Mouse (Mus musculus): ENCODE results near the gene Ppm1a. TPM values are rescaled to one million over a fixed set of nuclear protein-coding genes. Genes with fewer than 3 reads are reported as not detected.

The Ppm1a gene
- polyA plus RNA-seq, 1 experiment from 2014 or later = 54.4 TPM

- Histone ChIP-seq H3K36me3 (ENCODE audit: insufficient read depth, low read length) (no peaks in the 10 kb centered on the region), H3K9ac (replicated peaks; ENCODE audit: low read depth) (no peak overlapping the region), H3K9me3 (ENCODE audit: low read length) (no peaks in the 10 kb centered on the region), H3K4me3 (ENCODE audit: low read depth, low read length) (no peak overlapping the region), H3K27ac (ENCODE audit: low read length) (no peak overlapping the region), H3K4me1 (ENCODE audit: insufficient read depth, low read depth, low read length) (no peaks in the 10 kb centered on the region), H3K4me2 (replicated peaks; ENCODE audit: low read depth, low read length) (no peak overlapping the region), H3K27me3 (replicated peaks; ENCODE audit: insufficient read depth, low read length) (no peaks in the 10 kb centered on the region)
- TF ChIP-seq CTCF (IDR thresholded peaks at IDR 0.05) (no peak), EP300 (IDR thresholded peaks at IDR 0.05) (no peak)
- DNase-seq (ENCODE audit: low spot score) (no peak), ATAC-seq (no peak)
- 73% methylated on average over 4 of the region's 4 CpGs for WGBS
Measured at GRCm38 (mm10) chr12:72837302-72837701, 80.0 kb downstream of the Ppm1a start.

DNA sequence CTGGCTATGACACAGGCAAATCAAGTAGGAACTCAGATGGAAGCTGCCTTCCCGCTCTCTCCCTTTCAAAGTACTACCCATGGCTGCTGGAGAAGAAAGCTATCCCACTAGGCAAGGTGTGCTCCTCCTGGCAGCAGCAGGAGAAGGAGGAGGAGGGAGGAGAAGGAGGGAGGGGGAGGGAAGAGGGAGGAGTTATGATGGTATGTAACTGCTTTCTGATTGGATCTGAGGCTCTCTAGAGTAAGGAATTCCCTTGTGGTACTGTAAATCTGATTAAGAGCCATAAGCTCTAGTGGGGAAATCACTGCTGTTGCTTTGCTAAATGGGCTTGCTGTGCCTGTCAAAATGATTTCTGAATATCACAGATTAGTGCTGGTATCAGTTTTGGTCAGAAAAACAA is 84.2 kb downstream of the Ppm1a start:
- Histone ChIP-seq H3K4me1 (ENCODE audit: insufficient read depth, low read depth, low read length) (no peaks in the 10 kb centered on the region), H3K27me3 (replicated peaks; ENCODE audit: insufficient read depth, low read length) (no peaks in the 10 kb centered on the region), H3K9ac (replicated peaks; ENCODE audit: low read depth) (no peak overlapping the region), H3K36me3 (ENCODE audit: insufficient read depth, low read length) (no peaks in the 10 kb centered on the region), H3K9me3 (ENCODE audit: low read length) (no peaks in the 10 kb centered on the region), H3K4me3 (ENCODE audit: low read depth, low read length) (no peak overlapping the region), H3K4me2 (replicated peaks; ENCODE audit: low read depth, low read length) (no peak overlapping the region), H3K27ac (ENCODE audit: low read length) (no peak overlapping the region)
- WGBS = 100% methylated on average over 1 of the region's 1 CpGs
- TF ChIP-seq CTCF (IDR thresholded peaks at IDR 0.05) = no peak
- DNase-seq (ENCODE audit: low spot score) (no peak), ATAC-seq (no peak)

GRCm38 (mm10) chr12:72843135-72843534 is 85.9 kb downstream of the Ppm1a start:
- no peak overlapping the region for H3K9ac ChIP-seq (replicated peaks; ENCODE audit: low read depth)
- no peaks in the 10 kb centered on the region for H3K4me1 ChIP-seq (ENCODE audit: insufficient read depth, low read depth, low read length)
- TF ChIP-seq CTCF (IDR thresholded peaks at IDR 0.05) = 0 out of 2 replicates have a peak, but pooled peaks have one; percentile 13
- TF ChIP-seq EP300 (IDR thresholded peaks at IDR 0.05) = no peak
- no peak overlapping the region for H3K4me2 ChIP-seq (replicated peaks; ENCODE audit: low read depth, low read length)
- ATAC-seq (no peak), DNase-seq (ENCODE audit: low spot score) (no peak)
- H3K4me3 ChIP-seq (ENCODE audit: low read depth, low read length) = no peak overlapping the region
- H3K9me3 ChIP-seq (ENCODE audit: low read length) = no peaks in the 10 kb centered on the region
- no peaks in the 10 kb centered on the region for H3K27me3 ChIP-seq (replicated peaks; ENCODE audit: insufficient read depth, low read length)
- 86% methylated on average over 4 of the region's 4 CpGs for whole genome bisulfite sequencing
- no peaks in the 10 kb centered on the region for H3K36me3 ChIP-seq (ENCODE audit: insufficient read depth, low read length)
- no peak overlapping the region for H3K27ac ChIP-seq (ENCODE audit: low read length)

DNA sequence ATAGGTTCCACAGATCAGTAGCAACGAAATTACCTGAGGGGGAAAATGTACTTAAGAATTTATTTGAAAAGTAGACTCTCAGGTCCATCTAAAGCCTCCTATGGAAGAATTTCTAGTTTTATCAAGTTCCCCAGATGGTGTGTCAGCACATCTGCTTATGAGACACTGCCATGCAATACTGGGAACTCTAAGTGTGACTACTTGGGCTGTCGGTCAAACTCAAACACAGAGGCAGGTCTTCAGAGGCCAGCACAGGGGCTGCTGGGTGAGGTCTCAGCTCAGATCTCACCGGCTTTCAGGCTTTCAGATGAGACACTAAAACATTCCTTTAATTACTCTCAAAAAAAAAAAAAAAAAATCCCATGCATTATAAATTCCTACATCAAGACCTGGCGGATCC is 86.3 kb downstream of the Ppm1a start:
- no peak for ATAC-seq
- 65% methylated on average over 4 of the region's 4 CpGs for WGBS
- no peak overlapping the region for H3K4me3 ChIP-seq (ENCODE audit: low read depth, low read length)
- DNase-seq (ENCODE audit: low spot score) = no peak
- H3K9me3 ChIP-seq (ENCODE audit: low read length) = no peaks in the 10 kb centered on the region
- H3K9ac ChIP-seq (replicated peaks; ENCODE audit: low read depth) = no peak overlapping the region
- TF ChIP-seq EP300 (IDR thresholded peaks at IDR 0.05) = no peak
- TF ChIP-seq CTCF (IDR thresholded peaks at IDR 0.05) = no peak
- no peaks in the 10 kb centered on the region for H3K27me3 ChIP-seq (replicated peaks; ENCODE audit: insufficient read depth, low read length)
- no peaks in the 10 kb centered on the region for H3K4me1 ChIP-seq (ENCODE audit: insufficient read depth, low read depth, low read length)
- no peaks in the 10 kb centered on the region for H3K36me3 ChIP-seq (ENCODE audit: insufficient read depth, low read length)
- peak overlapping the region; percentile 8 for H3K4me2 ChIP-seq (replicated peaks; ENCODE audit: low read depth, low read length)
- no peak overlapping the region for H3K27ac ChIP-seq (ENCODE audit: low read length)

- no peaks in the 10 kb centered on the region for H3K9me3 ChIP-seq (ENCODE audit: low read length)
- ATAC-seq (peak; percentile 96), DNase-seq (ENCODE audit: low spot score) (peak; percentile 92)
- 14% methylated on average over 12 of the region's 12 CpGs for WGBS
- no peaks in the 10 kb centered on the region for H3K36me3 ChIP-seq (ENCODE audit: insufficient read depth, low read length)
- peaks cover 2% of the 10 kb centered on the region; the same call in 1 of the 2 replicates for H3K27me3 ChIP-seq (replicated peaks; ENCODE audit: insufficient read depth, low read length)
- no peak overlapping the region for H3K27ac ChIP-seq (ENCODE audit: low read length)
- peak overlapping the region; percentile 8 for H3K4me2 ChIP-seq (replicated peaks; ENCODE audit: low read depth, low read length)
- TF ChIP-seq EP300 (IDR thresholded peaks at IDR 0.05) = peak; percentile 99
- peak; percentile 11 for TF ChIP-seq CTCF (IDR thresholded peaks at IDR 0.05)
- H3K9ac ChIP-seq (replicated peaks; ENCODE audit: low read depth) = no peak overlapping the region
- H3K4me3 ChIP-seq (ENCODE audit: low read depth, low read length) = no peak overlapping the region
- H3K4me1 ChIP-seq (ENCODE audit: insufficient read depth, low read depth, low read length) = no peaks in the 10 kb centered on the region
Measured at GRCm38 (mm10) chr12:72843973-72844620, 86.8 kb downstream of the Ppm1a start.

- no peak for TF ChIP-seq CTCF (IDR thresholded peaks at IDR 0.05)
- TF ChIP-seq EP300 (IDR thresholded peaks at IDR 0.05) = no peak
- ATAC-seq = no peak
- Histone ChIP-seq H3K4me3 (ENCODE audit: low read depth, low read length) (no peak overlapping the region), H3K9me3 (ENCODE audit: low read length) (no peaks in the 10 kb centered on the region), H3K27me3 (replicated peaks; ENCODE audit: insufficient read depth, low read length) (peaks cover 5% of the 10 kb centered on the region), H3K4me1 (ENCODE audit: insufficient read depth, low read depth, low read length) (no peaks in the 10 kb centered on the region), H3K36me3 (ENCODE audit: insufficient read depth, low read length) (no peaks in the 10 kb centered on the region), H3K9ac (replicated peaks; ENCODE audit: low read depth) (no peak overlapping the region), H3K27ac (ENCODE audit: low read length) (no peak overlapping the region), H3K4me2 (replicated peaks; ENCODE audit: low read depth, low read length) (no peak overlapping the region)
- WGBS = 19% methylated on average over 10 of the region's 10 CpGs
- no peak for DNase-seq (ENCODE audit: low spot score)
Measured at GRCm38 (mm10) chr12:72845946-72846345, 88.7 kb downstream of the Ppm1a start.
